Mouse (Mus musculus): ENCODE measurements around the gene Ffar4.

GRCm38 (mm10) chr19:38049686-38050085 lies 47.2 kb upstream of the Ffar4 start:
- TF ChIP-seq CTCF (IDR thresholded peaks at IDR 0.05; ENCODE audit: low read depth, low read length) (no peak), EP300 (IDR thresholded peaks at IDR 0.05; ENCODE audit: insufficient read depth, low read depth, low read length) (no peak)
